Mouse (Mus musculus): ENCODE results near the gene Trim45. TPM values are rescaled to one million over a fixed set of nuclear protein-coding genes. Genes with fewer than 3 reads are reported as not detected.

Gene Trim45
- total and polyA plus RNA-seq, 3 experiments: 2.1 to 4.4 (median 2.7) TPM

DNA sequence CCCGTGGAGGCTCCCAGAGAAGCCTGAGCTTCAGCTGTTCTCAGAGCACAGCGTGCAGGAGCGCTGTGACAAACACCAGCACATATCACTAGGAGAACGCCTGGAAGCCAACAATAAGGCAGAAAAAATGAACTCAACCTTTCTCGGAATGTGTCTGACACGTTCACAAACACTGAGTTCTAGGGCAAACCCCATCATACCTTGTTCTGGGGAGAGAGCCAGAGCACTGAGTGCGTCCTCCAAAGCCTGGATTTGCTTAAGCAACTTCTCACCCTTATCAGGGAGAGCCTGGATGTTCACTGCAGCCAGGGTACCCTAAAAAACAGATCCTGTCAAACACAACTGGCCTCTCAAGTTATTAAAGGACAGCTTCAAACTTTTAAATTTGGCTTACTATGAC lies 39.5 kb downstream of the Trim45 start:
- TF ChIP-seq MXI1 (IDR thresholded peaks at IDR 0.05; ENCODE audit: low read depth, low read length) (no peak), TBP (conservative IDR thresholded peaks at IDR 0.05; ENCODE audit: low read depth, low read length) (no peak), ZNF384 (IDR thresholded peaks at IDR 0.05; ENCODE audit: low read depth, low read length) (no peak), KAT2A (IDR thresholded peaks at IDR 0.05; ENCODE audit: insufficient replicate concordance, low read length) (no peak), USF2 (conservative IDR thresholded peaks at IDR 0.05; ENCODE audit: low read depth, low read length) (no peak), CHD2 (IDR thresholded peaks at IDR 0.05; ENCODE audit: low read length) (no peak), MYC (IDR thresholded peaks at IDR 0.05; ENCODE audit: low read depth, low read length) (no peak), RAD21 (IDR thresholded peaks at IDR 0.05; ENCODE audit: low read depth, low read length) (no peak), PAX5 (IDR thresholded peaks at IDR 0.05; ENCODE audit: low read length) (no peak), MAFK (IDR thresholded peaks at IDR 0.05; ENCODE audit: insufficient replicate concordance, low read length) (no peak), GABPA (IDR thresholded peaks at IDR 0.05; ENCODE audit: insufficient replicate concordance, low read depth, low read length) (no peak), MAX (IDR thresholded peaks at IDR 0.05; ENCODE audit: low read length) (no peak), UBTF (IDR thresholded peaks at IDR 0.05; ENCODE audit: low read depth, low read length) (no peak), BHLHE40 (IDR thresholded peaks at IDR 0.05; ENCODE audit: low read depth, low read length) (no peak), TCF12 (IDR thresholded peaks at IDR 0.05; ENCODE audit: low read depth, low read length) (no peak), ELF1 (IDR thresholded peaks at IDR 0.05; ENCODE audit: low read depth, low read length) (no peak)
- Histone ChIP-seq H3K79me2 (replicated peaks; ENCODE audit: control insufficient read depth, extremely low read depth, insufficient read depth, poor library complexity, severe bottlenecking) (no peaks in the 10 kb centered on the region), H3K9ac (ENCODE audit: insufficient read depth, low read depth) (no peak overlapping the region), H3K4me1 (ENCODE audit: control insufficient read depth in 1 of 2, insufficient read depth in 2 of 2) (no peaks in the 10 kb centered on the region), H3K36me3 (replicated peaks in 1 of 2; ENCODE audit: control insufficient read depth in 1 of 2, insufficient read depth in 1 of 2, low read length in 1 of 2) (peaks cover 70 to 98% of the 10 kb centered on the region in 2 experiments), H3K4me3 (replicated peaks in 1 of 3; ENCODE audit: low read depth in 2 of 3, low read length in 2 of 3, poor library complexity in 1 of 3) (no peak overlapping the region), H3K27me3 (replicated peaks) (no peaks in the 10 kb centered on the region), H3K9me3 (replicated peaks; ENCODE audit: low read length) (no peaks in the 10 kb centered on the region), H3K4me2 (ENCODE audit: insufficient read depth, low read depth, poor library complexity, severe bottlenecking) (no peak overlapping the region), H3K27ac (ENCODE audit: insufficient read depth, low read depth) (no peak overlapping the region)
- in situ Hi-C loops (cut with MboI; ENCODE audit: low pct_ligation_motif_present, low pct_unique_long_range_greater_than_20kb, low sequenced_read_pairs): loop anchor here (25.0 kb wide), 1 partner anchor 851 kb away; no protein-coding TSS in a partner anchor
- DNase-seq (ENCODE audit: extremely low read depth): no peak
- dilution Hi-C loops (cut with MboI; ENCODE audit: extremely low pct_ligation_motif_present, extremely low pct_unique_long_range_greater_than_20kb, low sequenced_read_pairs): no loop called here

DNA sequence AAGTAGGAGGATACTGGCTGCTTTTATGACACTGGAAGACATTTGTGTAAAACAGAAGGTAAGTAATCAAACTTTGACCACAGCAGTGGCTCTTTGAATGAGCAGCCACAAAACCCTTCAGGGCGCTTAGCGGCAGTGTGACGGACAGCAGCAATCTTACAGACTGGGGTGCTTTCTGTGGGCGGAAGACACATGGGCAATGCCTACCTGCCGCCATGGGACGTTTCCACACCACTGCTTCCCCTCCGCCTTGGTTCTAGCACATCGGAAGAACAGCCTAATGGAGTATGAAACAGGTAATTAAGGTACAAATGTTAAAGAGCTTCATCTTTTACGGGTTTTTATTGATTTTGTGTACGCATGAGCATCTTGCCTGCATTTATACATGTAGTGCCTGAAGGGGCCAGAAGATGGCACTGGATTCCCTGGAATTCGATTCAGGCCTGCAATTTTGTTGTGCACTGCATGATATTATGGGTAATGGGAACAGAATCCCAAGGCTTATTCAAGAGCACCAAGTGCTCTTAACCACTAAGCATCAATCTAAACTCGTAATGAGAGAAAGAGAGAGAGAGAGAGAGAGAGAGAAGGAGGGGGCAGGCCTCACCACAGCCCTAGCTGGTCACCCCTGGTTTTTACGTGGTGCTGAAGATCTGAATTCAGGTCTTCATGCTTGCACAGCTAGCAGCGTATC lies 42.0 kb downstream of the Trim45 start:
- TF ChIP-seq RCOR1 (conservative IDR thresholded peaks at IDR 0.05; ENCODE audit: low read depth, low read length) (no peak), IRF4 (IDR thresholded peaks at IDR 0.05; ENCODE audit: low read depth, low read length) (no peak), ZMIZ1 (IDR thresholded peaks at IDR 0.05; ENCODE audit: low read depth, low read length) (no peak), RAD21 (IDR thresholded peaks at IDR 0.05; ENCODE audit: low read depth, low read length) (peak; percentile 45), ZKSCAN1 (IDR thresholded peaks at IDR 0.05; ENCODE audit: borderline replicate concordance, low read depth, low read length) (no peak), TBP (conservative IDR thresholded peaks at IDR 0.05; ENCODE audit: low read depth, low read length) (no peak), ZC3H11A (IDR thresholded peaks at IDR 0.05; ENCODE audit: low read depth, low read length) (no peak), BHLHE40 (IDR thresholded peaks at IDR 0.05; ENCODE audit: low read depth, low read length) (no peak), E2F4 (IDR thresholded peaks at IDR 0.05; ENCODE audit: insufficient replicate concordance, low read depth, low read length) (no peak), CTCF (conservative IDR thresholded peaks at IDR 0.05 in 1 of 2, IDR thresholded peaks at IDR 0.05 in 1 of 2; ENCODE audit: low read depth in 2 of 2, low read length in 2 of 2) (peak; percentile 17 to 58; a peak in 2 of 4 replicates)
- peaks cover 51 to 86% of the 10 kb centered on the region in 2 experiments for H3K36me3 ChIP-seq (replicated peaks in 1 of 2; ENCODE audit: control insufficient read depth in 1 of 2, insufficient read depth in 1 of 2, low read length in 1 of 2)
- peaks cover 0 to 6% of the 10 kb centered on the region in 2 experiments; a peak in 1 of 4 replicates for H3K4me1 ChIP-seq (ENCODE audit: control insufficient read depth in 1 of 2, insufficient read depth in 2 of 2)
- dilution Hi-C loops (cut with MboI; ENCODE audit: extremely low pct_ligation_motif_present, extremely low pct_unique_long_range_greater_than_20kb, low sequenced_read_pairs) (no loop called here), in situ Hi-C loops (cut with MboI; ENCODE audit: low pct_ligation_motif_present, low pct_unique_long_range_greater_than_20kb, low sequenced_read_pairs) (loop anchor here (25.0 kb wide), 1 partner anchor 848 kb away; no protein-coding TSS in a partner anchor)
- H3K27me3 ChIP-seq (replicated peaks): no peaks in the 10 kb centered on the region
- H3K9me3 ChIP-seq (replicated peaks; ENCODE audit: low read length): no peaks in the 10 kb centered on the region
- peak; percentile 24 for DNase-seq (ENCODE audit: extremely low read depth)
- no peak overlapping the region for H3K9ac ChIP-seq (ENCODE audit: insufficient read depth, low read depth)
- H3K4me3 ChIP-seq (replicated peaks in 1 of 3; ENCODE audit: low read depth in 2 of 3, low read length in 2 of 3, poor library complexity in 1 of 3): no peak overlapping the region
- H3K4me2 ChIP-seq (ENCODE audit: insufficient read depth, low read depth, poor library complexity, severe bottlenecking): no peak overlapping the region
- H3K27ac ChIP-seq (ENCODE audit: insufficient read depth, low read depth): no peak overlapping the region
- peaks cover 4% of the 10 kb centered on the region; the same call in 1 of the 2 replicates for H3K79me2 ChIP-seq (replicated peaks; ENCODE audit: control insufficient read depth, extremely low read depth, insufficient read depth, poor library complexity, severe bottlenecking)
